Mouse (Mus musculus) cerebellum, postnatal 25 days (tissue): Measurements from ENCODE around the gene Stk38l.

Experiments
- DNase-seq, 2 experiments: peaks; one replicate each; pipeline ENCODE4 v3.0.0; 2021; ENCODE audit warnings: mixed read lengths in 2 of 2

Stk38l gene

GRCm38 (mm10) chr6:146724581-146725383, at the start of gene Stk38l:
Gene Stk38l (plus strand): TSS chr6:146724995.
- DNase-seq: peak; percentile 97 to 98

- DNase-seq: no peak
Observed at GRCm38 (mm10) chr6:146676904-146677303, 47.9 kb upstream of the Stk38l start.

- no peak for DNase-seq
Observed at GRCm38 (mm10) chr6:146678136-146679070, 46.4 kb upstream of the Stk38l start.

GRCm38 (mm10) chr6:146683881-146684280, 40.9 kb upstream of the Stk38l start:
- no peak for DNase-seq

- DNase-seq: peak in 1 of 2 experiments; percentile 20
Observed at GRCm38 (mm10) chr6:146685781-146686308, 39.0 kb upstream of the Stk38l start.

- no peak for DNase-seq
Observed at GRCm38 (mm10) chr6:146686463-146687196, 38.2 kb upstream of the Stk38l start.

GRCm38 (mm10) chr6:146688010-146688409, 36.8 kb upstream of the Stk38l start:
- no peak for DNase-seq

- DNase-seq: no peak
Observed at GRCm38 (mm10) chr6:146688861-146689260, 35.9 kb upstream of the Stk38l start.

GRCm38 (mm10) chr6:146697767-146698166, 27.0 kb upstream of the Stk38l start:
- DNase-seq: no peak

GRCm38 (mm10) chr6:146698376-146698775, 26.4 kb upstream of the Stk38l start:
- no peak for DNase-seq

- DNase-seq: no peak
Observed at GRCm38 (mm10) chr6:146700461-146700860, 24.3 kb upstream of the Stk38l start.

GRCm38 (mm10) chr6:146702126-146702881, 22.5 kb upstream of the Stk38l start:
- DNase-seq: no peak

- no peak for DNase-seq
Observed at GRCm38 (mm10) chr6:146703351-146703750, 21.4 kb upstream of the Stk38l start.

GRCm38 (mm10) chr6:146705631-146706030, 19.2 kb upstream of the Stk38l start:
- no peak for DNase-seq

GRCm38 (mm10) chr6:146719606-146720005, 5.2 kb upstream of the Stk38l start:
- no peak for DNase-seq

- no peak for DNase-seq
Observed at GRCm38 (mm10) chr6:146723805-146724204, 990 bp upstream of the Stk38l start.

GRCm38 (mm10) chr6:146725384-146725791, 593 bp downstream of the Stk38l start:
- DNase-seq: no peak

- DNase-seq: no peak
Observed at GRCm38 (mm10) chr6:146731031-146731430, 6.2 kb downstream of the Stk38l start.

GRCm38 (mm10) chr6:146731692-146732091, 6.9 kb downstream of the Stk38l start:
- DNase-seq: no peak

GRCm38 (mm10) chr6:146732232-146732631, 7.4 kb downstream of the Stk38l start:
- DNase-seq: no peak

- peak in 1 of 2 experiments; percentile 48 for DNase-seq
Observed at GRCm38 (mm10) chr6:146732676-146733075, 7.9 kb downstream of the Stk38l start.

- DNase-seq: no peak
Observed at GRCm38 (mm10) chr6:146733554-146733953, 8.8 kb downstream of the Stk38l start.
